Comparison of ENCODE assay signal across 8 mouse cellular contexts in genomic region chr12:109399591-109399990, GRCm38 (mm10). TPM values are rescaled to one million over a fixed set of nuclear protein-coding genes. Genes with fewer than 3 reads are reported as not detected.
A peak's percentile ranks its signal among the peaks of the same experiment; 100 is the strongest.
DNase-seq lines count a peak whose midpoint lies in the region; ATAC-seq and TF ChIP-seq lines count a peak whose summit lies in the region.

No protein-coding gene starts in this region.

- peak; percentile 33 for DNase-seq in embryo, embryonic 10.5 days (ENCODE audit: low spot score)
- DNase-seq in embryo, embryonic 9.5 days (ENCODE audit: extremely low spot score) = no peak
- peak; percentile 59 for DNase-seq in gastrocnemius, postnatal 25 days
- peak; percentile 54 to 69 for DNase-seq in kidney, postnatal 4 days
- DNase-seq in lung, embryonic 14.5 days = peak; percentile 85
- DNase-seq in right cerebral cortex, postnatal 25 days = peak; percentile 59

- 8% methylated on average over 22 of the region's 22 CpGs for WGBS in lung, embryonic 14.5 days

- H3K9ac ChIP-seq in lung, embryonic 14.5 days = 0 out of 2 replicates have a peak overlapping the region, but pooled peaks have one; percentile 14

- peak overlapping the region; percentile 91 for H3K27ac ChIP-seq in lung, embryonic 14.5 days (ENCODE audit: low read depth)

- no peak for TF ChIP-seq CTCF in lung, embryonic 14.5 days (IDR thresholded peaks at IDR 0.05; ENCODE audit: low read depth)

- H3K27me3 ChIP-seq in lung, embryonic 14.5 days (ENCODE audit: insufficient read depth, low read length) = no peaks in the 10 kb centered on the region

- H3K9me3 ChIP-seq in lung, embryonic 14.5 days (ENCODE audit: low read depth, low read length) = no peaks in the 10 kb centered on the region

- ATAC-seq in common myeloid progenitor, adult 5-6 weeks (replicated peaks; ENCODE audit: low read depth, poor library complexity, severe bottlenecking) = peak; percentile 31
- peak; percentile 0; the same call in 1 of the 2 replicates for ATAC-seq in lung, embryonic 14.5 days (ENCODE audit: insufficient read depth)
- no peak for ATAC-seq in erythroid progenitor cell, adult 5-6 weeks (replicated peaks; ENCODE audit: low FRiP score, poor library complexity, severe bottlenecking)

- peaks cover 57% of the 10 kb centered on the region for H3K4me1 ChIP-seq in lung, embryonic 14.5 days (ENCODE audit: insufficient read depth)

- H3K36me3 ChIP-seq in lung, embryonic 14.5 days (ENCODE audit: insufficient read depth) = no peaks in the 10 kb centered on the region

- H3K4me3 ChIP-seq in lung, embryonic 14.5 days (ENCODE audit: low read depth, low read length) = no peak overlapping the region

- H3K4me2 ChIP-seq in lung, embryonic 14.5 days = peak overlapping the region; percentile 47

RNA-seq across cellular contexts. Expression of gene Dlk1, which starts 53.0 kb away (rescaled TPM):
- not detected in 2 replicates for total RNA-seq in common myeloid progenitor, adult 5-6 weeks (2017)
- total RNA-seq in gastrocnemius, postnatal 25 days (2021) = 10 to 100 TPM in 1 of 2 experiments, 1 to 10 TPM in 1; 9.4 to 12.8 TPM
- 468 and 481 TPM in 2 replicates for polyA plus RNA-seq in lung, embryonic 14.5 days (2014; fragmentation: Nextera tagmentation; extraction: Ambion mirVana)
- not detected in 2 replicates for total RNA-seq in erythroid progenitor cell, adult 5-6 weeks (2015; ENCODE audit: low replicate concordance)
- not detected in 2 replicates for total RNA-seq in erythroid progenitor cell, adult 5-6 weeks (2017; ENCODE audit: low replicate concordance)

Comparison
In these comparisons a context has a peak if more than half of its experiments do, and no peak if none do; other contexts are left out.
1. RNA of gene Dlk1, which starts 53.0 kb away (total RNA-seq): 9.4 to 12.8 TPM in gastrocnemius, postnatal 25 days; not detected in common myeloid progenitor, adult 5-6 weeks and not detected in erythroid progenitor cell, adult 5-6 weeks; every median in the first group is over 10 times any median in the second.